Mouse (Mus musculus) hindbrain, embryonic 12.5 days (tissue): ENCODE measurements around the gene Ubac2. TPM values are rescaled to one million over a fixed set of nuclear protein-coding genes. Genes with fewer than 3 reads are reported as not detected.

ENCODE experiments used
- ATAC-seq: fragments of 200-750 bp; cut with Nextera tagmentation; 2 replicates; pipeline ENCODE4 v1.8.0; 2017; ENCODE audit warnings: moderate TSS enrichment; ENCODE audit not compliant: low FRiP score
- H3K27ac ChIP-seq: fragments of 300-500 bp; sonication (generic); 2 replicates; pipeline ENCODE4 v1.5.1; 2016; ENCODE audit warnings: mild to moderate bottlenecking
- H3K27me3 ChIP-seq: fragments of 300-500 bp; sonication (generic); 2 replicates; pipeline ENCODE4 v1.6.1; 2016; ENCODE audit warnings: mild to moderate bottlenecking
- H3K36me3 ChIP-seq: fragments of 300-500 bp; sonication (generic); 2 replicates; pipeline ENCODE4 v1.6.1; 2016; ENCODE audit warnings: mild to moderate bottlenecking
- H3K4me1 ChIP-seq: fragments of 300-500 bp; sonication (generic); 2 replicates; pipeline ENCODE4 v1.6.1; 2016
- H3K4me2 ChIP-seq: fragments of 300-500 bp; sonication (generic); replicated peaks from 2 replicates; pipeline ENCODE4 v1.6.1; 2016; ENCODE audit warnings: mild to moderate bottlenecking
- H3K4me3 ChIP-seq: fragments of 300-500 bp; sonication (generic); 2 replicates; pipeline ENCODE4 v1.5.1; 2016; ENCODE audit warnings: mild to moderate bottlenecking
- H3K9ac ChIP-seq: fragments of 300-500 bp; sonication (generic); 2 replicates; pipeline ENCODE4 v1.6.1; 2016; ENCODE audit warnings: mild to moderate bottlenecking, moderate library complexity
- H3K9me3 ChIP-seq: fragments of 300-500 bp; sonication (generic); replicated peaks from 2 replicates; pipeline ENCODE4 v1.6.1; 2016; ENCODE audit warnings: mild to moderate bottlenecking
- WGBS: fragments of 180-500 bp; shearing (Covaris S2); methylation state at CpG from one replicate; pipeline ENCODE4 v1.1.7; 2016; 5-methylcytosine and 5-hydroxymethylcytosine counted together
- polyA plus RNA-seq: library from polyadenylated mRNA; unstranded; fragments of >200 nt; fragmentation: Nextera tagmentation; extraction: Ambion mirVana; gene quantifications from 2 replicates; pipeline ENCODE4 v1.2.1, GENCODE M21; 2016

The Ubac2 gene
- polyA plus RNA-seq, 1 experiment from 2014 or later: 60.0 TPM

DNA sequence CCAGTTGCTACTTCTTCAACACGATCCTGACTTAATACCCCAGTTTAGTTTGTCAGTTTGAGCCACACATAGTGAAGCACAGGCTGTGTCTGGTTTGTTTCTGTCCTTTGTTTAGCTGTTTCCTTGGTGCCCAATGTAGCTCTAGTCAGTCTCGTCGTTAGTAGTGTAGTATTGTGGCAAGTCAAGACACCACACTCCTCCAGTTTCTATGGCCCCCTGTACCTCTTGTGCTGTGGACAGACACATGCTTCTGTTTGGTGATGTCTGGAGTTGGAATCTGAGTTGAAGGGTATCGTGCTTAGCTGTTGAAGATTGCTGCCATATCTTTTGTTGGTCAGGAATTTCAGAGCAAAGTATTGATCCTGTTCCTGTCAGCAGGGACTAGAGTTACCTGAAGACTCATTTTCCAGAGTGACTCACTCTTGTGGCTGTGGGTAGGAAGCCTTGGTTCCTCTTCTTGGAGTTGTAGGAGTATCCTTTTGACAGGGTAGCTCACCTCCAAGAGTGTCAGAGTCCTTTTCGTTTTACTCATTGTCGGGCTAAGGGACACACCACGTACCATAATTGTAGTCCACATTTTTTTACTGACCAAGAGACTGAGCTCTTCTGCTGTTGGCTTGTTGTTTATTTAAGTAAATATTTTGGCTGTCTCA is 52.4 kb downstream of the Ubac2 start:
- no peak for ATAC-seq
- H3K9ac ChIP-seq: no peak overlapping the region
- no peak overlapping the region for H3K4me2 ChIP-seq
- peaks cover 12% of the 10 kb centered on the region for H3K36me3 ChIP-seq
- no peak overlapping the region for H3K4me3 ChIP-seq
- H3K27ac ChIP-seq: no peak overlapping the region
- no peaks in the 10 kb centered on the region for H3K27me3 ChIP-seq
- peaks cover 5% of the 10 kb centered on the region; the same call in 1 of the 2 replicates for H3K4me1 ChIP-seq
- WGBS: 89% methylated on average over 7 of the region's 7 CpGs
- peaks cover 9% of the 10 kb centered on the region; the same call in 1 of the 2 replicates for H3K9me3 ChIP-seq

DNA sequence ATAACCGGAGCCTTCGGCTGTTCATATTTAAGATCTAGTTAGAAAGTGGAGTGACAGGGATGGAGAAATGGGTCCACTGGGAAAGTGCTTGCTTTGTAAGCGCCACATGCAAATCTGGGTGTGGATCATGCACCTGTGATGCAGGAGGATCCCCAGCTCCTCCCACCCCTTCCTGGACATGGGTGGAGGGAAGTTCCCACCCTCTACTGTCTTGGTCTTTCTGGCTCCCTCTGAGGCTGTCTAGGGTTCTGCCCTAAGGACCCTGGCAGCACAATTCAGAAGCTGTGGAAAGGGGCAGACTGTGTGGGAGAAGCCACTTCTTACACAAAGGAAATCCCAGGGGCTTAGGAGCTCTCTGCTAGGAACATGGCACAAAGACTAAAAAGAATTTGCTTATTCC is 53.2 kb downstream of the Ubac2 start:
- Histone ChIP-seq H3K36me3 (peaks cover 17% of the 10 kb centered on the region), H3K27me3 (no peaks in the 10 kb centered on the region), H3K4me3 (no peak overlapping the region), H3K4me1 (peaks cover 5% of the 10 kb centered on the region; the same call in 1 of the 2 replicates), H3K9ac (no peak overlapping the region), H3K4me2 (no peak overlapping the region), H3K9me3 (peaks cover 10% of the 10 kb centered on the region; the same call in 1 of the 2 replicates), H3K27ac (no peak overlapping the region)
- 93% methylated on average over 3 of the region's 3 CpGs for WGBS
- no peak for ATAC-seq

- Histone ChIP-seq H3K4me2 (no peak overlapping the region), H3K4me1 (peaks cover 5% of the 10 kb centered on the region; the same call in 1 of the 2 replicates), H3K4me3 (no peak overlapping the region), H3K27ac (no peak overlapping the region), H3K9me3 (peaks cover 10% of the 10 kb centered on the region; the same call in 1 of the 2 replicates), H3K9ac (no peak overlapping the region), H3K27me3 (no peaks in the 10 kb centered on the region), H3K36me3 (peaks cover 17% of the 10 kb centered on the region)
- 100% methylated on average over 4 of the region's 4 CpGs for WGBS
- no peak for ATAC-seq
Observed at GRCm38 (mm10) chr14:121932180-121932579, 53.8 kb downstream of the Ubac2 start.

DNA sequence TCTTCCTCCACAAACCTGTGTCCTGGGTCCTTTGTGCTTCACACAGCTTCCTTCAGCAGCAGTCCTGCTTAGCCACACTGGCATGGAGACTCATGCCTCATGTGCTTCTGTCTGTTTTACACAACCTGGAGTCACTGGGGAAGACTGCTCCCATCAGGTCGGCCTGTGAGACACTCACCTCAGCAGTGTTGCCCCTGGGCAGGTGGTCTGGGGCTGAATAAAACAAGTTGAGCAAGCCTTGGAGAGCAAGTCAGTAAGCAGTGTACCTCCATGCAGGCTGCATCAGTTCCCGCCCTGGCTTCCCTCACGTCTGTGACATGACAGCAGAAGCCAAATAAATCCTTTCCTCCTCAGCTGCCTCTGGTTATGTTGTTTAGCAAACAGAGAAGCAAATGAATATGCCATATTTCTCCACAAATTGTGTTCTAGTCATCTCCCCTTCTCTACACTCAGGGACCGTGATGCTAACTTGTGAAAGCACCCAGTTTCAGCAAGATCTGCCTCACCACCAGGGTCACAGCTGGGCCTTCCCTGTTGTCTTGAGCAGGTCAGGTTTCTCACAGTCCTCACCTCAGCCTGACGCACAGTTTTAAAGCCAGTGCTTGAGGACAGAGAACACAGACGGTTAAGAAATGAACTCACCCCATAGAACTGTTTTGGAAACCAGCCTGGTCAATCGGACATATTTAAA is 55.6 kb downstream of the Ubac2 start:
- Histone ChIP-seq H3K27me3 (no peaks in the 10 kb centered on the region), H3K36me3 (peaks cover 17% of the 10 kb centered on the region), H3K4me2 (no peak overlapping the region), H3K27ac (no peak overlapping the region), H3K4me1 (peaks cover 5% of the 10 kb centered on the region; the same call in 1 of the 2 replicates), H3K9ac (no peak overlapping the region), H3K9me3 (peaks cover 10% of the 10 kb centered on the region; the same call in 1 of the 2 replicates), H3K4me3 (no peak overlapping the region)
- ATAC-seq: no peak
- 92% methylated on average over 7 of the region's 7 CpGs for WGBS

DNA sequence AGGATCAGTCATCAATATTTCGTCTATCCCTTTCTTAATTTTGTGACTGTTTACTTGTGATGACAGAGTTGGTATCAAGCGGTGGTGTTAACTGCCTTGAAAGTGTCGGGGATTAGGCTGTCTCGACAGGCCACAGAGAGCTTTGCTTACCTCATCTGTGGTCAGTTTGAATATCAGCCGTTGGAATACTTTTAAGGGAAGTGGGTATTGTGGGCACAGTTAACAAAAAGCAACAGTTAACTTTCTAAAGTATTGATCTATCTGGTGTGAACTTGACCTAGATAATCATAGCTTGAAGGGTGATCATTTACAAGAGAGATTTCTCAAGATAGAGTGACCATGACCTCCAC is 56.2 kb downstream of the Ubac2 start:
- H3K27me3 ChIP-seq: no peaks in the 10 kb centered on the region
- 93% methylated on average over 5 of the region's 5 CpGs for WGBS

GRCm38 (mm10) chr14:121936356-121936755 is 57.9 kb downstream of the Ubac2 start:
- no peak for ATAC-seq
- WGBS: 95% methylated on average over 4 of the region's 4 CpGs
- Histone ChIP-seq H3K4me1 (peaks cover 5% of the 10 kb centered on the region; the same call in 1 of the 2 replicates), H3K36me3 (peaks cover 17% of the 10 kb centered on the region), H3K4me2 (no peak overlapping the region), H3K4me3 (no peak overlapping the region), H3K9ac (no peak overlapping the region), H3K27ac (no peak overlapping the region), H3K27me3 (no peaks in the 10 kb centered on the region), H3K9me3 (peaks cover 10% of the 10 kb centered on the region; the same call in 1 of the 2 replicates)

More for the DNA sequence above, 56.2 kb downstream of the Ubac2 start:
- Histone ChIP-seq H3K9ac (no peak overlapping the region), H3K27ac (no peak overlapping the region), H3K4me1 (peaks cover 5% of the 10 kb centered on the region; the same call in 1 of the 2 replicates), H3K36me3 (peaks cover 17% of the 10 kb centered on the region), H3K9me3 (peaks cover 10% of the 10 kb centered on the region; the same call in 1 of the 2 replicates), H3K4me3 (no peak overlapping the region), H3K4me2 (no peak overlapping the region)
- ATAC-seq: no peak

DNA sequence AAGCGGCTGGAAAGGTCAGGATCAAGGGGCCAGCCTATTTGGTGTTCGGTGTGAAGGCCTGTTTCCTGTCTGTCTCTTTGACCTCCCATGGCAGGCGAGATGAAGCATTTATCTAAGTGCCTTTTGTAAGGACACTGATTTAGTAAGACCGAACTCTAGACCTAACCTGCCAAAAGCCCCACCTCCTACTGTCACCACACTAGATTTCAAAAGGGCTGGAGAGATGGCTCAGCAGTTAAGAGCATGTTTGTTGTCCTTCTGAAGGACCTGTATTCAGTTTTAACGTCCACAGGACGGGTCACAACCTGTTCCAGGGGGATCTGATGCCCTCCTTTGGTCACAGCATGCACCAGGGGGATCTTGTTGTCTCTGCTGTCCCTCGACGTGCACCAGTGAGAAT is 58.4 kb downstream of the Ubac2 start:
- no peak for ATAC-seq
- WGBS: 80% methylated on average over 8 of the region's 8 CpGs
- no peak overlapping the region for H3K9ac ChIP-seq
- peaks cover 17% of the 10 kb centered on the region for H3K36me3 ChIP-seq
- H3K27me3 ChIP-seq: no peaks in the 10 kb centered on the region
- no peak overlapping the region for H3K4me2 ChIP-seq
- H3K27ac ChIP-seq: no peak overlapping the region
- H3K4me1 ChIP-seq: 0 out of 2 replicates have a peak, but pooled peaks cover under 1% of the 10 kb centered on the region
- peaks cover 10% of the 10 kb centered on the region; the same call in 1 of the 2 replicates for H3K9me3 ChIP-seq
- no peak overlapping the region for H3K4me3 ChIP-seq

- peaks cover 11% of the 10 kb centered on the region; the same call in 1 of the 2 replicates for H3K9me3 ChIP-seq
- peaks cover 17% of the 10 kb centered on the region for H3K36me3 ChIP-seq
- H3K27me3 ChIP-seq: no peaks in the 10 kb centered on the region
- H3K4me3 ChIP-seq: no peak overlapping the region
- H3K4me2 ChIP-seq: no peak overlapping the region
- no peaks in the 10 kb centered on the region for H3K4me1 ChIP-seq
- no peak overlapping the region for H3K9ac ChIP-seq
- no peak overlapping the region for H3K27ac ChIP-seq
- WGBS: 87% methylated on average over 11 of the region's 11 CpGs
- ATAC-seq: no peak
Observed at GRCm38 (mm10) chr14:121937601-121938255, 59.3 kb downstream of the Ubac2 start.

DNA sequence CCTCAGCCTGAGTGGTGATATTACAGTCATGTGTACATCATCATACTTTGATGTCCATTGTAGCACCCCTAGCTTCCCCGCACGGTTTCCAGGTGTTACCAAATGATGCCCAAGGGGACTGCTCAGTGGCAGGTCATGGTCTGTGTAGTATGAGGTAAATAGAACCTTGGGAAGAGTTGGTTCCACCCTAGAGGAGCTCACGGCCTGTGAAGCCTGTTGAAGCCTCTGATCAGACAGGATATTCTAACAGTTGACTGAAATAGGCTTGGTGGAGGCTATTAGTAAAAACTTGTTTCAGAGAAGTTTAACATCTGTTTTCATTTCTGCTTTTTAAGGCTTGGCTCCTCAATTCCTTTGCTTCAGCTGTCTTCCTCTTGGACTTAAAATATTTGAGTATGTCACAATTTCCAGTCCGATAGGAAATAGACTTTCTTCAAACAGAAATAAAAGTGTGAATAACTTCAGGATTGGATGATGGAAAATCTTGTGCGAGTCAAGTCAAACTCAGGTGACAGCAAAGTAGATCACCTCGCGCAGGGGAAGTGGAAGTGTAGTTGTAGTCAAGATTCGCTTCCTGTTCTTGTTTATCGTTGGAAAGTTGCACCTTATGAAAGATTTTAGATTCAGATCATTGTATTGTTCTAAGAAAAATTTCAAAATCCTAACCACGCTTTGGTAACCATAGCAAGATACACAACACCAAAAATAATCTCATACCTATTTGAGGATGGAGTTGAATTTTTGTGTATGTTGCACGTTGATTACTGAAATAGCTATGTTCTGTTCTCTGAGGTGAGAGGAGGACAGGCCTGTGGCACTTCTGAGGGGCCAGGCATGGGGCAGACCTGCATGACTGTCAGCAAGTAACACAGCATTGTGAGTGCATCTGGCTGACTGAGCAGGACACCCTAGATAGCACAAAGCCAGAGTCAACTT is 60.1 kb downstream of the Ubac2 start:
- ATAC-seq: no peak
- 92% methylated on average over 11 of the region's 11 CpGs for WGBS

GRCm38 (mm10) chr14:121939582-121939981 is 61.2 kb downstream of the Ubac2 start:
- no peaks in the 10 kb centered on the region for H3K4me1 ChIP-seq
- H3K36me3 ChIP-seq: peaks cover 7% of the 10 kb centered on the region
- ATAC-seq: no peak
- no peak overlapping the region for H3K27ac ChIP-seq
- H3K4me3 ChIP-seq: no peak overlapping the region
- no peak overlapping the region for H3K9ac ChIP-seq
- H3K4me2 ChIP-seq: no peak overlapping the region
- H3K9me3 ChIP-seq: peaks cover 13% of the 10 kb centered on the region; the same call in 1 of the 2 replicates
- 91% methylated on average over 3 of the region's 3 CpGs for WGBS
- H3K27me3 ChIP-seq: no peaks in the 10 kb centered on the region

More for the DNA sequence above, 60.1 kb downstream of the Ubac2 start:
- Histone ChIP-seq H3K4me1 (no peaks in the 10 kb centered on the region), H3K9me3 (peaks cover 13% of the 10 kb centered on the region; the same call in 1 of the 2 replicates), H3K27ac (no peak overlapping the region), H3K4me2 (no peak overlapping the region), H3K27me3 (no peaks in the 10 kb centered on the region), H3K4me3 (no peak overlapping the region), H3K9ac (no peak overlapping the region), H3K36me3 (peaks cover 17% of the 10 kb centered on the region)

- no peak for ATAC-seq
- Histone ChIP-seq H3K9ac (no peak overlapping the region), H3K4me2 (no peak overlapping the region), H3K9me3 (0 out of 2 replicates have a peak, but pooled peaks cover 3% of the 10 kb centered on the region), H3K27ac (no peak overlapping the region), H3K36me3 (no peaks in the 10 kb centered on the region), H3K4me3 (no peak overlapping the region), H3K4me1 (no peaks in the 10 kb centered on the region), H3K27me3 (no peaks in the 10 kb centered on the region)
- 84% methylated on average over 5 of the region's 5 CpGs for WGBS
Observed at GRCm38 (mm10) chr14:121946131-121946530, 67.7 kb downstream of the Ubac2 start.
